Mouse (Mus musculus): ENCODE measurements around the gene Hspbap1. TPM values are rescaled to one million over a fixed set of nuclear protein-coding genes. Genes with fewer than 3 reads are reported as not detected.

Gene Hspbap1
- 26.9 and 27.4 TPM in 2 replicates for polyA plus RNA-seq (2014; fragmentation: Nextera tagmentation; extraction: Ambion mirVana)

DNA sequence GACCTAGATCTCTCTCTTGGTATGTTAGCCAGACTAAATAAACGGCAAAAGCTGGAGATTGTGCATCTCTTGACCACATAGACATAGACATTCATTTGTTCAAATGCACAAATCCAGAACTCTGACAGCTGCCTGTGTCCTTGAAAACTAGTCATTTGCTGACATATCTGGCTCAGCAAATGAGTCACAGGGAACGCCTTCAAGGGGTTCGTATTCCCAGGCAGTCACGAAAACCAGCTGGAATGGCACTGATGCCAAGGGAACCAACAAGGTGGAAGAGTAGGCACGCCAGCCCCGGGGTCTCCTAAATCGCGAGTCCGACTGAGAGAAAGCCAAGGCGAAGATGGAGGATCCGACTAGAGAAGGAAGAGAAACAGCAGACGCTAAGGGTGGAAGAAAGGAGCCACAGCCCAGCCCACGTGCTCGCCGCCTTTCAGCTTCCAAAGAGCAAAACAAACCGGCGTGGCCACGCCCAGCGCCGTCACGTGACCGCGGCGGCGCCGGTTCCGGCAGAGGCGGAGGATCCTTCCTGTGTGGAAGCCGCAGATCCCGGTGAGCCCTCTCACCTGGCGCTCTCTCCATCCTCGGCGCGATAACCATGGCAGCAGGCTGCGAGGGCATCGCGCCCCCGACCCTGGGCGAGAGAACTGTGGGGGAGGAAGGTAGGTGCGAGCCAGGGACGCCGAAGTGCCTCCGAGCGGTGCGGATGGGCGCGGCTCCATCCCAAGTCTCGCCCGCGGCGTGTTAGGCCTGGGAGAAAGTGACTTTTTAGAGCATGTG is at the start of gene Hspbap1:
Gene Hspbap1, plus strand, starts transcription at position 498 of the 780 bp plus-strand sequence.
- peaks cover 2% of the 10 kb centered on the region; the same call in 1 of the 2 replicates for H3K4me1 ChIP-seq (ENCODE audit: control insufficient read depth, insufficient read depth, low read length)
- H3K9ac ChIP-seq (replicated peaks; ENCODE audit: low read length): peak within 1 kb of the TSS; percentile 90
- DNase-seq (ENCODE audit: low spot score) (peak; percentile 90), ATAC-seq (replicated peaks; ENCODE audit: insufficient number of reproducible peaks, low FRiP score, low TSS enrichment, low read depth) (peak; percentile 45)
- H3K4me2 ChIP-seq (ENCODE audit: low read depth, low read length): peak within 1 kb of the TSS; percentile 70
- WGBS: under 1% methylated on average over 51 of the region's 51 CpGs
- no peaks in the 10 kb centered on the region for H3K27me3 ChIP-seq (ENCODE audit: control insufficient read depth, insufficient read depth, low read length)
- H3K27ac ChIP-seq (replicated peaks; ENCODE audit: low read depth, low read length): 0 out of 2 replicates have a peak within 1 kb of the TSS, but pooled peaks have one; percentile 52
- H3K9me3 ChIP-seq (replicated peaks; ENCODE audit: control insufficient read depth, low read length): no peaks in the 10 kb centered on the region
- peak within 1 kb of the TSS; percentile 86 for H3K4me3 ChIP-seq (ENCODE audit: low read depth, low read length)
- no peaks in the 10 kb centered on the region for H3K36me3 ChIP-seq (replicated peaks; ENCODE audit: control insufficient read depth, insufficient read depth, low read depth, low read length)

DNA sequence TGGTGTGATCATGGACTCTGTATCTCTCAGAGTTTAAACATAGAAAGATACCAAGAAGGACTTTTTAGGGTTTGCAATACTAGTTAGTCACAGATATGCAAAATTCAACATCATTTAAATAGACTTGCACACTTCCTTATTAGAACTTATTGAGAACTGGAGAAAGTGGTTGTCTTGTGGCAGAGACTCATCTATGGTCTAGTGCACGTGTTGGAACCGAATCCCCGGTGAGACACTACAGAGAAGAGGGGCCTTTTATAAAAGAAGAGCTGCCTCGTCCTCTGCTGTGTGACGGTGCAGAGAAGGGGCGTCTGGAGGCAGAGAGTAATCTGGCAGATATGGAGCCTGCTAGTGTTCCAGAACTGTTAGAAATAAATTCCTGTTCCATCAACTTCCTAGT is 45.6 kb upstream of the Hspbap1 start:
- no peaks in the 10 kb centered on the region for H3K36me3 ChIP-seq (replicated peaks; ENCODE audit: control insufficient read depth, insufficient read depth, low read depth, low read length)
- 81% methylated on average over 6 of the region's 6 CpGs for WGBS
- no peak overlapping the region for H3K4me3 ChIP-seq (ENCODE audit: low read depth, low read length)
- no peaks in the 10 kb centered on the region for H3K27me3 ChIP-seq (ENCODE audit: control insufficient read depth, insufficient read depth, low read length)
- DNase-seq (ENCODE audit: low spot score): no peak
- no peaks in the 10 kb centered on the region for H3K4me1 ChIP-seq (ENCODE audit: control insufficient read depth, insufficient read depth, low read length)
- no peak overlapping the region for H3K4me2 ChIP-seq (ENCODE audit: low read depth, low read length)
- H3K9me3 ChIP-seq (replicated peaks; ENCODE audit: control insufficient read depth, low read length): no peaks in the 10 kb centered on the region
- H3K9ac ChIP-seq (replicated peaks; ENCODE audit: low read length): no peak overlapping the region
- no peak overlapping the region for H3K27ac ChIP-seq (replicated peaks; ENCODE audit: low read depth, low read length)
- ATAC-seq (replicated peaks; ENCODE audit: insufficient number of reproducible peaks, low FRiP score, low TSS enrichment, low read depth): no peak

DNA sequence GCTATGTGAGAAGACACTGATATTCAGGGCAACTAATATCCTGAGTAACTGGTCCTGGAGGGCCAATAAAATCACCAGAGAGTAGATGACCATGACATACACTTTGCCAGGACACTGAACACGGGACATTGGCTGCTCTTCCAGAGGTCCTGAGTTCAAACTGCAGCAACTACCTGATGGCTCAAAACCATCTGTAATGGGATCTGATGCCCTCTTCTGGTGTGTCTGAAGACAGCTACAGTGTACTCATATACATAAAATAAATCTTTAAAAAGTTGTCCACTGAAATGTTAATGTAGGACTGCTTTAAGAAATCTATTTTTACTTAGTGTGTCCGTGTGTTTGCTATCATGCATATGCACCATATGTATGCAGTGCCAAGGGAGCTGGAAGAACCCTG is 43.6 kb upstream of the Hspbap1 start:
- 86% methylated on average over 2 of the region's 2 CpGs for WGBS
- ATAC-seq (replicated peaks; ENCODE audit: insufficient number of reproducible peaks, low FRiP score, low TSS enrichment, low read depth): no peak
- no peak overlapping the region for H3K4me2 ChIP-seq (ENCODE audit: low read depth, low read length)

GRCm38 (mm10) chr16:35729151-35729738 is 40.9 kb upstream of the Hspbap1 start:
- Histone ChIP-seq H3K4me1 (ENCODE audit: control insufficient read depth, insufficient read depth, low read length) (no peaks in the 10 kb centered on the region), H3K4me2 (ENCODE audit: low read depth, low read length) (no peak overlapping the region), H3K9me3 (replicated peaks; ENCODE audit: control insufficient read depth, low read length) (no peaks in the 10 kb centered on the region), H3K9ac (replicated peaks; ENCODE audit: low read length) (no peak overlapping the region), H3K36me3 (replicated peaks; ENCODE audit: control insufficient read depth, insufficient read depth, low read depth, low read length) (no peaks in the 10 kb centered on the region), H3K27ac (replicated peaks; ENCODE audit: low read depth, low read length) (no peak overlapping the region), H3K27me3 (ENCODE audit: control insufficient read depth, insufficient read depth, low read length) (no peaks in the 10 kb centered on the region), H3K4me3 (ENCODE audit: low read depth, low read length) (no peak overlapping the region)
- 0 out of 2 replicates have a peak, but pooled peaks have one; percentile 67 for ATAC-seq (replicated peaks; ENCODE audit: insufficient number of reproducible peaks, low FRiP score, low TSS enrichment, low read depth)
- 68% methylated on average over 8 of the region's 8 CpGs for WGBS
- DNase-seq (ENCODE audit: low spot score): no peak

More for the DNA sequence above, 43.6 kb upstream of the Hspbap1 start:
- Histone ChIP-seq H3K9ac (replicated peaks; ENCODE audit: low read length) (no peak overlapping the region), H3K4me1 (ENCODE audit: control insufficient read depth, insufficient read depth, low read length) (no peaks in the 10 kb centered on the region), H3K4me3 (ENCODE audit: low read depth, low read length) (no peak overlapping the region), H3K27me3 (ENCODE audit: control insufficient read depth, insufficient read depth, low read length) (no peaks in the 10 kb centered on the region), H3K9me3 (replicated peaks; ENCODE audit: control insufficient read depth, low read length) (no peaks in the 10 kb centered on the region), H3K27ac (replicated peaks; ENCODE audit: low read depth, low read length) (no peak overlapping the region), H3K36me3 (replicated peaks; ENCODE audit: control insufficient read depth, insufficient read depth, low read depth, low read length) (no peaks in the 10 kb centered on the region)
- DNase-seq (ENCODE audit: low spot score): no peak

DNA sequence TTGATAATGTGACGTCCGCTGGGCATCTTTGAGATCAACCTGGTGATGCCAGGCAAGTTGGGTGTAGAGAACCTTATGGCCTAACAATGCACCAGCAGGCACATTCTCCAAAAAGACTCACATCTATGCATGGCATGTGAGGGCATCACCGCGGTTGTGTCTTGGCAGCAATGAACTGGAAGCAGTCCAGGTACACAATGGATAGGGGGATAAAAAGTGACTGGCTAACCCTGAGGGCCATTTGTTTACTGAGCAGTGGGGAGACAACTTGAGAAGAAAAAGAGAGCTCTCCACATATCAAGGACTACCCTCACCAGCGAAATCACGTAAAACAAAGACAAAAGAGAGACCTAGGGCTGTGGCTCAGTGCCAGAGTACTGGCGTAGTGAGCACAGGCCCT is 38.1 kb upstream of the Hspbap1 start:
- Histone ChIP-seq H3K9me3 (replicated peaks; ENCODE audit: control insufficient read depth, low read length) (no peaks in the 10 kb centered on the region), H3K27ac (replicated peaks; ENCODE audit: low read depth, low read length) (no peak overlapping the region), H3K4me1 (ENCODE audit: control insufficient read depth, insufficient read depth, low read length) (no peaks in the 10 kb centered on the region), H3K27me3 (ENCODE audit: control insufficient read depth, insufficient read depth, low read length) (no peaks in the 10 kb centered on the region), H3K36me3 (replicated peaks; ENCODE audit: control insufficient read depth, insufficient read depth, low read depth, low read length) (no peaks in the 10 kb centered on the region), H3K4me2 (ENCODE audit: low read depth, low read length) (no peak overlapping the region), H3K4me3 (ENCODE audit: low read depth, low read length) (no peak overlapping the region), H3K9ac (replicated peaks; ENCODE audit: low read length) (no peak overlapping the region)
- ATAC-seq (replicated peaks; ENCODE audit: insufficient number of reproducible peaks, low FRiP score, low TSS enrichment, low read depth) (no peak), DNase-seq (ENCODE audit: low spot score) (no peak)
- WGBS: 90% methylated on average over 7 of the region's 7 CpGs

GRCm38 (mm10) chr16:35734038-35734437 is 36.1 kb upstream of the Hspbap1 start:
- 14% methylated on average over 6 of the region's 6 CpGs for WGBS
- no peak for ATAC-seq (replicated peaks; ENCODE audit: insufficient number of reproducible peaks, low FRiP score, low TSS enrichment, low read depth)

GRCm38 (mm10) chr16:35738096-35738767 is 31.9 kb upstream of the Hspbap1 start:
- Histone ChIP-seq H3K4me2 (ENCODE audit: low read depth, low read length) (no peak overlapping the region), H3K27me3 (ENCODE audit: control insufficient read depth, insufficient read depth, low read length) (no peaks in the 10 kb centered on the region), H3K9ac (replicated peaks; ENCODE audit: low read length) (no peak overlapping the region), H3K27ac (replicated peaks; ENCODE audit: low read depth, low read length) (no peak overlapping the region), H3K4me1 (ENCODE audit: control insufficient read depth, insufficient read depth, low read length) (no peaks in the 10 kb centered on the region), H3K36me3 (replicated peaks; ENCODE audit: control insufficient read depth, insufficient read depth, low read depth, low read length) (no peaks in the 10 kb centered on the region), H3K4me3 (ENCODE audit: low read depth, low read length) (no peak overlapping the region), H3K9me3 (replicated peaks; ENCODE audit: control insufficient read depth, low read length) (no peaks in the 10 kb centered on the region)
- no peak for ATAC-seq (replicated peaks; ENCODE audit: insufficient number of reproducible peaks, low FRiP score, low TSS enrichment, low read depth)
- DNase-seq (ENCODE audit: low spot score): no peak
- WGBS: 71% methylated on average over 7 of the region's 7 CpGs

More at GRCm38 (mm10) chr16:35734038-35734437, 36.1 kb upstream of the Hspbap1 start:
- no peaks in the 10 kb centered on the region for H3K9me3 ChIP-seq (replicated peaks; ENCODE audit: control insufficient read depth, low read length)
- no peak overlapping the region for H3K4me3 ChIP-seq (ENCODE audit: low read depth, low read length)
- H3K27me3 ChIP-seq (ENCODE audit: control insufficient read depth, insufficient read depth, low read length): no peaks in the 10 kb centered on the region
- no peak overlapping the region for H3K4me2 ChIP-seq (ENCODE audit: low read depth, low read length)
- H3K4me1 ChIP-seq (ENCODE audit: control insufficient read depth, insufficient read depth, low read length): no peaks in the 10 kb centered on the region
- no peak overlapping the region for H3K27ac ChIP-seq (replicated peaks; ENCODE audit: low read depth, low read length)
- H3K36me3 ChIP-seq (replicated peaks; ENCODE audit: control insufficient read depth, insufficient read depth, low read depth, low read length): no peaks in the 10 kb centered on the region
- peak; percentile 75 for DNase-seq (ENCODE audit: low spot score)
- no peak overlapping the region for H3K9ac ChIP-seq (replicated peaks; ENCODE audit: low read length)

DNA sequence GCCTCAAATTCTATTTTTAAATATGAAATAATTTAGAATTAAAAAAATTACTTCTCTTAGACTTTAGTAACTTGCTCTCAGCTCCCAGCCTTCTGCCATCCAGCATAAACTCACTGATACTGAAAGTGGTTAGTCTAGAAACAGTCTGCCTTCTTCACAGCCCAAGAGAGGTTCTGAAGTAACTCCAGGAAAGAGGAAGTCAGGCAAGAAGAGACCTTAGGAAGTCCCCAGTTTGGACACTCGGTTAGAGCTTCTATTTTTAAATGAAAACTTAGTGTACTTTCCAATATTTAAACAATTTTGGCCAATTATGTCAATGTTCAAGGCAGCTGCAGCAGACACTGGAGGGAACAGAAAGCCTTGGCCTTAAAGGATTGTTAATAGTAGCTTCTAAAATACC is 30.6 kb upstream of the Hspbap1 start:
- no peaks in the 10 kb centered on the region for H3K27me3 ChIP-seq (ENCODE audit: control insufficient read depth, insufficient read depth, low read length)
- H3K4me2 ChIP-seq (ENCODE audit: low read depth, low read length): no peak overlapping the region
- no peak overlapping the region for H3K9ac ChIP-seq (replicated peaks; ENCODE audit: low read length)
- H3K4me3 ChIP-seq (ENCODE audit: low read depth, low read length): no peak overlapping the region
- no peak for DNase-seq (ENCODE audit: low spot score)
- H3K27ac ChIP-seq (replicated peaks; ENCODE audit: low read depth, low read length): no peak overlapping the region
- WGBS: 74% methylated on average over 1 of the region's 1 CpGs
- no peaks in the 10 kb centered on the region for H3K36me3 ChIP-seq (replicated peaks; ENCODE audit: control insufficient read depth, insufficient read depth, low read depth, low read length)
- H3K4me1 ChIP-seq (ENCODE audit: control insufficient read depth, insufficient read depth, low read length): no peaks in the 10 kb centered on the region
- ATAC-seq (replicated peaks; ENCODE audit: insufficient number of reproducible peaks, low FRiP score, low TSS enrichment, low read depth): no peak
- no peaks in the 10 kb centered on the region for H3K9me3 ChIP-seq (replicated peaks; ENCODE audit: control insufficient read depth, low read length)

All from embryonic facial prominence, embryonic 11.5 days (tissue).